Mouse (Mus musculus) heart, adult 2 months (tissue): Measurements from ENCODE around the gene Vps9d1.

Experiments
- CTCF ChIP-seq: fragments of 200-600 bp; IDR thresholded peaks from 2 replicates; pipeline ENCODE4 v1.8.1; 2022; ENCODE audit warnings: antibody characterized with exemption, mild to moderate bottlenecking, moderate library complexity
- EP300 ChIP-seq: fragments of 200-500 bp; IDR thresholded peaks from 2 replicates; pipeline ENCODE4 v1.6.1; 2011; ENCODE audit warnings: low read depth, low read length, control low read depth; ENCODE audit not compliant: insufficient read depth
- POLR2A ChIP-seq: fragments of 200-500 bp; IDR thresholded peaks from 2 replicates; pipeline ENCODE4 v1.6.1; 2011; ENCODE audit warnings: mild to moderate bottlenecking, low read depth, low read length, control low read depth; ENCODE audit not compliant: insufficient read depth

- TF ChIP-seq CTCF (no peak), POLR2A (no peak), EP300 (no peak)
These were observed 8.6 kb downstream of the Vps9d1 start for GRCm38 (mm10) chr8:123245543-123245942.
